Mouse (Mus musculus) layer of hippocampus, adult 11-12 months (tissue): ENCODE results near the gene Alox12.

Experiments used
- DNase-seq: peaks from one replicate; pipeline ENCODE4 v3.0.0; 2022; ENCODE audit warnings: low spot score

Alox12 gene

GRCm38 (mm10) chr11:70220731-70221602 lies 34.2 kb downstream of the Alox12 start, which contains the start of gene Slc16a13:
Gene Slc16a13 (minus strand): TSS chr11:70221064.
- peak; percentile 97 for DNase-seq

- DNase-seq, result no peak
Measured at GRCm38 (mm10) chr11:70220323-70220722, 34.8 kb downstream of the Alox12 start.

- DNase-seq, result no peak
Measured at GRCm38 (mm10) chr11:70219873-70220272, 35.3 kb downstream of the Alox12 start.

GRCm38 (mm10) chr11:70218741-70219470 lies 36.2 kb downstream of the Alox12 start:
- no peak for DNase-seq

- DNase-seq, result no peak
Measured at GRCm38 (mm10) chr11:70218039-70218438, 37.1 kb downstream of the Alox12 start.

GRCm38 (mm10) chr11:70216103-70216502 lies 39.0 kb downstream of the Alox12 start:
- no peak for DNase-seq

GRCm38 (mm10) chr11:70215301-70215700 lies 39.9 kb downstream of the Alox12 start:
- peak; percentile 19 for DNase-seq

- DNase-seq, result no peak
Measured at GRCm38 (mm10) chr11:70214856-70215209, 40.3 kb downstream of the Alox12 start.

- DNase-seq, result peak; percentile 27
Measured at GRCm38 (mm10) chr11:70214191-70214855, 40.8 kb downstream of the Alox12 start.

GRCm38 (mm10) chr11:70213736-70214135 lies 41.4 kb downstream of the Alox12 start:
- peak; percentile 38 for DNase-seq

- DNase-seq, result peak; percentile 76
Measured at GRCm38 (mm10) chr11:70212896-70213295, 42.3 kb downstream of the Alox12 start.

- peak; percentile 5 for DNase-seq
Measured at GRCm38 (mm10) chr11:70212423-70212822, 42.7 kb downstream of the Alox12 start, which contains the start of gene Slc16a11. Gene Slc16a11 (plus strand): TSS chr11:70212752.

- no peak for DNase-seq
Measured at GRCm38 (mm10) chr11:70211972-70212371, 43.2 kb downstream of the Alox12 start.

GRCm38 (mm10) chr11:70210681-70211080 lies 44.5 kb downstream of the Alox12 start:
- no peak for DNase-seq

GRCm38 (mm10) chr11:70208778-70209388 lies 46.3 kb downstream of the Alox12 start:
- no peak for DNase-seq

- no peak for DNase-seq
Measured at GRCm38 (mm10) chr11:70207283-70207682, 47.9 kb downstream of the Alox12 start.

GRCm38 (mm10) chr11:70206801-70207200 lies 48.4 kb downstream of the Alox12 start:
- no peak for DNase-seq

- peak; percentile 78 for DNase-seq
Measured at GRCm38 (mm10) chr11:70201691-70202090, 53.5 kb downstream of the Alox12 start.

- no peak for DNase-seq
Measured at GRCm38 (mm10) chr11:70200036-70200608, 55.0 kb downstream of the Alox12 start.

- DNase-seq, result no peak
Measured at GRCm38 (mm10) chr11:70199107-70199506, 56.0 kb downstream of the Alox12 start.

GRCm38 (mm10) chr11:70198332-70198731 lies 56.8 kb downstream of the Alox12 start:
- no peak for DNase-seq
